Mouse (Mus musculus) heart, adult 2 months (tissue): Measurements from ENCODE around the gene Syn3.

Experiments used
- CTCF ChIP-seq: fragments of 200-600 bp; IDR thresholded peaks from 2 replicates; pipeline ENCODE4 v1.8.1; 2022; ENCODE audit warnings: antibody characterized with exemption, mild to moderate bottlenecking, moderate library complexity
- EP300 ChIP-seq: fragments of 200-500 bp; IDR thresholded peaks from 2 replicates; pipeline ENCODE4 v1.6.1; 2011; ENCODE audit warnings: low read depth, low read length, control low read depth; ENCODE audit not compliant: insufficient read depth

DNA sequence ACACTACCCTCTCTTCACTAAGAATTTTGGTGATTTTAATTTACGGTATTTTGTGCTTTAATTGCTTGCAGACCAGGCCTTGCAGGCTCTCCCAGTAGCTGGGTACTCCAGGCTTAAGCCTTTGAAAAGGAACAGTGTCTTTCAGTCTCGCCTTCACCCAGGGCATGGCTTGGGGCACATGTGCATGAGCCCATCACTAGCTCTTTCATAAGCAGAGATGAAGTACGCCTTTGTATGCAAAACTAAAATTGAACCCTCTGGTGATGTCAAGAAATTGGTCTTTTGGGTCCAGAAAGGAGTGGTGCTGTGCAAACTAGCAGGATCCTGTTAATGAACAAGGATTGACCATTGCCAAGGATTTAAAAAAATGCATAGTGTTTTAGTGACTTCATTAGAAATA, 466.2 kb downstream of the Syn3 start:
- TF ChIP-seq EP300, result no peak
- no peak for TF ChIP-seq CTCF
